8 mouse cellular contexts compared by ENCODE assay signal in genomic region chr7:66179120-66179581, GRCm38 (mm10).
DNase-seq lines count a peak whose midpoint lies in the region; TF ChIP-seq lines count a peak whose summit lies in the region.

No protein-coding gene starts in this region.

- peak overlapping the region; percentile 38; the same call in 1 of the 2 replicates for H3K27ac ChIP-seq in left cerebral cortex, adult 2 months

- no peak overlapping the region for H3ac ChIP-seq in myocyte (ENCODE audit: control insufficient read depth, insufficient read length)

- no peaks in the 10 kb centered on the region for H3K27me3 ChIP-seq in myocyte (ENCODE audit: control insufficient read depth, insufficient read depth, insufficient read length)

- DNase-seq in kidney, postnatal 4 days = peak; percentile 37 to 54
- DNase-seq in kidney, adult 9 months = no peak
- DNase-seq in adrenal gland, postnatal 25 days = peak; percentile 26
- DNase-seq in gastrocnemius, postnatal 14 days = peak; percentile 76
- peak; percentile 19 to 37 for DNase-seq in left cerebral cortex, adult 2 months (ENCODE audit: extremely low spot score in 1 of 2, low spot score in 2 of 2)
- no peak for DNase-seq in embryo, embryonic 11 days
- no peak for DNase-seq in urinary bladder, adult 18-20 months (ENCODE audit: low spot score in 2 of 2)

- H3K4me3 ChIP-seq in left cerebral cortex, adult 2 months = no peak overlapping the region
- no peak overlapping the region for H3K4me3 ChIP-seq in myocyte

- no peaks in the 10 kb centered on the region for H3K79me2 ChIP-seq in myocyte (ENCODE audit: control insufficient read depth, insufficient read depth)

- TF ChIP-seq CTCF in left cerebral cortex, adult 2 months (IDR thresholded peaks at IDR 0.05) = no peak

- peak; percentile 13 for TF ChIP-seq POLR2A in myocyte (IDR thresholded peaks at IDR 0.05; ENCODE audit: insufficient read length, low read depth)

- H3K36me3 ChIP-seq in myocyte (ENCODE audit: control insufficient read depth, insufficient read depth) = peaks cover 5% of the 10 kb centered on the region

- intact Hi-C loops in gastrocnemius, postnatal 14 days (cut with DNase I; ENCODE audit: low total_unique reads) = no loop called here
- intact Hi-C loops in left cerebral cortex, adult 2 months (cut with DNase I) = no loop called here

- H3K4me2 ChIP-seq in myocyte (ENCODE audit: low read depth) = peak overlapping the region; percentile 36

TF ChIP-seq in myocyte, 11 proteins besides CTCF, POLR2A, EP300 and RAD21:
- TF ChIP-seq MYOG (IDR thresholded peaks at IDR 0.05; ENCODE audit: control insufficient read depth in 1 of 3, insufficient read depth in 1 of 3, insufficient read length in 2 of 3, low read depth in 2 of 3) (peak in 1 of 3 experiments; percentile 55), CEBPB (IDR thresholded peaks at IDR 0.05; ENCODE audit: insufficient read depth, poor library complexity, severe bottlenecking) (0 out of 2 replicates have a peak, but pooled peaks have one; percentile 42), E2F4 (IDR thresholded peaks at IDR 0.05; ENCODE audit: insufficient read depth) (no peak), TCF3 (IDR thresholded peaks at IDR 0.05; ENCODE audit: insufficient read length, low read depth) (no peak), SRF (IDR thresholded peaks at IDR 0.05; ENCODE audit: control insufficient read depth, insufficient read length, low read depth) (no peak), MYOD1 (IDR thresholded peaks at IDR 0.05; ENCODE audit: control insufficient read depth in 1 of 3, insufficient read length in 2 of 3, low read depth in 2 of 3) (peak in 1 of 3 experiments; percentile 59), USF1 (IDR thresholded peaks at IDR 0.05; ENCODE audit: low read depth) (no peak), POLR2AphosphoS2 (IDR thresholded peaks at IDR 0.05; ENCODE audit: insufficient read length, low read depth) (peak; percentile 11), TCF12 (IDR thresholded peaks at IDR 0.05; ENCODE audit: insufficient read depth, poor library complexity, severe bottlenecking) (peak; percentile 24), MAX (IDR thresholded peaks at IDR 0.05; ENCODE audit: low read depth) (no peak), REST (IDR thresholded peaks at IDR 0.05; ENCODE audit: insufficient read depth, insufficient read length) (no peak)

Comparison
In these comparisons a context has a peak if more than half of its experiments do, and no peak if none do; other contexts are left out.
1. DNase-seq: peak in kidney, postnatal 4 days (2 of 2), adrenal gland, postnatal 25 days (single experiment), gastrocnemius, postnatal 14 days (single experiment) and left cerebral cortex, adult 2 months (2 of 2); none in kidney, adult 9 months (single experiment), embryo, embryonic 11 days (single experiment) and urinary bladder, adult 18-20 months (0 of 2).